Mouse (Mus musculus) frontal cortex, postnatal 14 days (tissue): ENCODE measurements at regions not wholly inside any gene's neighbourhood (a gene's known extent, or its start where the extent isn't known, plus 50 kb on each side); places are given as distances from the start of the nearest gene placed in this dataset.

ENCODE experiments used
- DNase-seq, 2 experiments: peaks; one replicate each; pipeline ENCODE4 v3.0.0; 2022; ENCODE audit warnings: low spot score in 2 of 2

GRCm38 (mm10) chrX:143996716-143997115 lies 63.6 kb upstream of the Dcx start:
- peak in 1 of 2 experiments; percentile 39 for DNase-seq
